Mouse (Mus musculus): ENCODE measurements at regions not wholly inside any gene's neighbourhood (a gene's known extent, or its start where the extent isn't known, plus 50 kb on each side); places are given as distances from the start of the nearest gene placed in this dataset.

- H3K4me1 ChIP-seq (replicated peaks; ENCODE audit: control insufficient read depth, insufficient read depth, low read length), result no peaks in the 10 kb centered on the region
- H3K9me3 ChIP-seq (ENCODE audit: control insufficient read depth, low read length), result no peaks in the 10 kb centered on the region
- no peak for ATAC-seq (ENCODE audit: low read depth)
- no peak overlapping the region for H3K27ac ChIP-seq (ENCODE audit: low read length)
- H3K9ac ChIP-seq (ENCODE audit: low read length), result no peak overlapping the region
- H3K27me3 ChIP-seq (ENCODE audit: control insufficient read depth, insufficient read depth, low read depth, low read length), result no peaks in the 10 kb centered on the region
- H3K36me3 ChIP-seq (ENCODE audit: control insufficient read depth, insufficient read depth, low read length), result no peaks in the 10 kb centered on the region
- 69% methylated on average over 8 of the region's 8 CpGs for WGBS
- no peak overlapping the region for H3K4me2 ChIP-seq (ENCODE audit: low read depth, low read length)
- no peak overlapping the region for H3K4me3 ChIP-seq (ENCODE audit: low read length)
Observed at GRCm38 (mm10) chr1:120911962-120912670, 309.9 kb downstream of the En1 start.

DNA sequence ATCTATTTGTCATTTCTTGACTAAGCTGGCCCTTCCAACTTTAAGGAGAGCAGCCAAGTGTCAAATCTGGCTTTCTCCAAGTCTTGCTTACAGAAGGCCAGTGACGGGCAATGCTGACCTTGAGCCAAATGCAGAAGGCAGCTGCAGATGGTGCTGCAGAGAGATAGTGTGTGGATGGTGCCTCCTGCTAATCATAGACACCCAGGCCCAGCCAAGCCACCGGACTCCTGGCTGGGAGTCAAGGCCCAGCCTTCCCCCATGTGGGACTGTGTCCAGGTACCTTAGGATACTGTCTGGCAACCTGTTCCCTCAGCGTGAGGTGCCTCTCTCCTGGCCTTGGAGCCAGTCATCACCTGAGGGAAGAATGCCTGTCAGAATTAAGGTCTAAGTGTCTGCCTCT is 319.3 kb downstream of the En1 start:
- Histone ChIP-seq H3K4me3 (ENCODE audit: low read length) (no peak overlapping the region), H3K9ac (ENCODE audit: low read length) (no peak overlapping the region), H3K4me2 (ENCODE audit: low read depth, low read length) (no peak overlapping the region), H3K36me3 (ENCODE audit: control insufficient read depth, insufficient read depth, low read length) (no peaks in the 10 kb centered on the region), H3K27ac (ENCODE audit: low read length) (no peak overlapping the region), H3K9me3 (ENCODE audit: control insufficient read depth, low read length) (no peaks in the 10 kb centered on the region), H3K27me3 (ENCODE audit: control insufficient read depth, insufficient read depth, low read depth, low read length) (no peaks in the 10 kb centered on the region), H3K4me1 (replicated peaks; ENCODE audit: control insufficient read depth, insufficient read depth, low read length) (no peaks in the 10 kb centered on the region)
- 55% methylated on average over 3 of the region's 3 CpGs for WGBS
- ATAC-seq (ENCODE audit: low read depth), result no peak

DNA sequence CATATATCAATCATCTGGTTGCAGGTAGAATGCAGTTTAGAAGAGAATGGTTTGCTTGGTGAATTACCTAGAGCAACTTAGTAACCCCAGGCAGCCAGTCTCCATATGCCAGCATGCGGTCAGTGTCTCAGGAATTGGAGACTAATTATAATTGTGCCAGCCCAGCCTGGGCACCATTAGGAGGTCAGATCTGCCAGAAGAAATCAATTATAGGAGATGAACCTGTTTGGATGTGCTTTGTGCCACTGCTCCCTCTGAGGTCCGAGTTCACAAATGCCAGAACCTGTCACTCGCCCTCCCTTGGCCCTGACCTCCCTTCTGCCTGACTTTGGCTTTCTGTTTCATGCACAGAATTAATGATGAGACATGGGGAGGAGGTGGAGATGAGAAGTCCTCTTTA is 323.1 kb downstream of the En1 start:
- Histone ChIP-seq H3K36me3 (ENCODE audit: control insufficient read depth, insufficient read depth, low read length) (no peaks in the 10 kb centered on the region), H3K4me3 (ENCODE audit: low read length) (no peak overlapping the region), H3K27me3 (ENCODE audit: control insufficient read depth, insufficient read depth, low read depth, low read length) (no peaks in the 10 kb centered on the region), H3K27ac (ENCODE audit: low read length) (no peak overlapping the region), H3K4me1 (replicated peaks; ENCODE audit: control insufficient read depth, insufficient read depth, low read length) (no peaks in the 10 kb centered on the region), H3K9me3 (ENCODE audit: control insufficient read depth, low read length) (no peaks in the 10 kb centered on the region), H3K9ac (ENCODE audit: low read length) (no peak overlapping the region), H3K4me2 (ENCODE audit: low read depth, low read length) (no peak overlapping the region)
- WGBS, result 64% methylated on average over 3 of the region's 3 CpGs
- no peak for ATAC-seq (ENCODE audit: low read depth)

GRCm38 (mm10) chr1:120930141-120930540 is 327.9 kb downstream of the En1 start:
- Histone ChIP-seq H3K36me3 (ENCODE audit: control insufficient read depth, insufficient read depth, low read length) (no peaks in the 10 kb centered on the region), H3K4me3 (ENCODE audit: low read length) (no peak overlapping the region), H3K9ac (ENCODE audit: low read length) (no peak overlapping the region), H3K4me2 (ENCODE audit: low read depth, low read length) (no peak overlapping the region), H3K4me1 (replicated peaks; ENCODE audit: control insufficient read depth, insufficient read depth, low read length) (no peaks in the 10 kb centered on the region), H3K27ac (ENCODE audit: low read length) (no peak overlapping the region), H3K9me3 (ENCODE audit: control insufficient read depth, low read length) (no peaks in the 10 kb centered on the region), H3K27me3 (ENCODE audit: control insufficient read depth, insufficient read depth, low read depth, low read length) (no peaks in the 10 kb centered on the region)
- ATAC-seq (ENCODE audit: low read depth), result no peak
- WGBS, result 47% methylated on average over 7 of the region's 7 CpGs

DNA sequence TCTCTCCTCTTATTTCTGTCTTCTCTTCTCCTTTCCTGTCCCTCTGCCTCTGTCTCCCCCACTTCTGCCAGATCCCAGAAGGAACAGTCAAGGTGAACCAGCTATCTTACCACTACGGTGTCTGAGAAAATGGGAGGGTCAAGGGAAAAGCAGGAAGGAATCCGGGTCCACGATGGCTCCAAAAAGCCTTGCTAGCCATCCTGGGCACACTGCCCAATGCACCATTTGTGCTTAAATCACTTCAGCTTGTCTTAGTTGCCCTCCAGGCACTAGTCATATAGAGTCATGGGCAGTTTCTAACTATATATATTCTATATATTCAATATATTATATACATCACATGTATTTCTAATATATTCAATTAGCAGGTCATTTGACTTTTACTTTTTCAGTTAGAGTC is 333.1 kb downstream of the En1 start:
- Histone ChIP-seq H3K4me1 (replicated peaks; ENCODE audit: control insufficient read depth, insufficient read depth, low read length) (no peaks in the 10 kb centered on the region), H3K36me3 (ENCODE audit: control insufficient read depth, insufficient read depth, low read length) (no peaks in the 10 kb centered on the region), H3K9ac (ENCODE audit: low read length) (no peak overlapping the region), H3K27ac (ENCODE audit: low read length) (no peak overlapping the region), H3K27me3 (ENCODE audit: control insufficient read depth, insufficient read depth, low read depth, low read length) (no peaks in the 10 kb centered on the region), H3K4me2 (ENCODE audit: low read depth, low read length) (no peak overlapping the region), H3K9me3 (ENCODE audit: control insufficient read depth, low read length) (no peaks in the 10 kb centered on the region), H3K4me3 (ENCODE audit: low read length) (no peak overlapping the region)
- 67% methylated on average over 3 of the region's 3 CpGs for WGBS
- no peak for ATAC-seq (ENCODE audit: low read depth)

- H3K9ac ChIP-seq (ENCODE audit: low read length), result no peak overlapping the region
- no peaks in the 10 kb centered on the region for H3K36me3 ChIP-seq (ENCODE audit: control insufficient read depth, insufficient read depth, low read length)
- H3K4me1 ChIP-seq (replicated peaks; ENCODE audit: control insufficient read depth, insufficient read depth, low read length), result no peaks in the 10 kb centered on the region
- H3K27me3 ChIP-seq (ENCODE audit: control insufficient read depth, insufficient read depth, low read depth, low read length), result no peaks in the 10 kb centered on the region
- 60% methylated on average over 4 of the region's 4 CpGs for WGBS
- no peak overlapping the region for H3K27ac ChIP-seq (ENCODE audit: low read length)
- H3K4me3 ChIP-seq (ENCODE audit: low read length), result no peak overlapping the region
- no peak overlapping the region for H3K4me2 ChIP-seq (ENCODE audit: low read depth, low read length)
- ATAC-seq (ENCODE audit: low read depth), result no peak
- no peaks in the 10 kb centered on the region for H3K9me3 ChIP-seq (ENCODE audit: control insufficient read depth, low read length)
Observed at GRCm38 (mm10) chr1:120943711-120944110, 341.5 kb downstream of the En1 start.

DNA sequence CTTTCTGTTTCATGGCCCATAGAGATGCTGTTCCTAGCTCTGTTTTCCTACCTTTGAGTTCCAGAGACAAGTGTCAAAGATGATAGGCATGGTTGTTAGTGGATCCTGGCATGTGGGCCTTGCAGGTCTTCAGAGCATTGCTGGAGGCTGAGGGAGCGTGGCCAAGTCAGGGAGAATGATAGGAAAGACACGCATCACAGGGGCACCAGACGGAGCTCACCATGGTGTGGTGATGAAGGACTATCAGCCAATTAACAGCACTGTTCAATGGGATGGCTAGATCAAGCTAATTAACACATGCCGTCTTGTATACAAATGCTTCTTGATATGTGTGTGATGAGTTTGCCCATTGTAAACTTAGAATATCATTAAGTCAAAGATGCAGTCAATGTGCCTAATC is 344.1 kb downstream of the En1 start:
- whole genome bisulfite sequencing, result 82% methylated on average over 4 of the region's 4 CpGs
- no peak overlapping the region for H3K4me3 ChIP-seq (ENCODE audit: low read length)
- H3K9ac ChIP-seq (ENCODE audit: low read length), result no peak overlapping the region
- H3K4me2 ChIP-seq (ENCODE audit: low read depth, low read length), result no peak overlapping the region
- H3K4me1 ChIP-seq (replicated peaks; ENCODE audit: control insufficient read depth, insufficient read depth, low read length), result no peaks in the 10 kb centered on the region
- H3K9me3 ChIP-seq (ENCODE audit: control insufficient read depth, low read length), result no peaks in the 10 kb centered on the region
- ATAC-seq (ENCODE audit: low read depth), result no peak
- no peaks in the 10 kb centered on the region for H3K36me3 ChIP-seq (ENCODE audit: control insufficient read depth, insufficient read depth, low read length)
- no peaks in the 10 kb centered on the region for H3K27me3 ChIP-seq (ENCODE audit: control insufficient read depth, insufficient read depth, low read depth, low read length)
- H3K27ac ChIP-seq (ENCODE audit: low read length), result no peak overlapping the region

DNA sequence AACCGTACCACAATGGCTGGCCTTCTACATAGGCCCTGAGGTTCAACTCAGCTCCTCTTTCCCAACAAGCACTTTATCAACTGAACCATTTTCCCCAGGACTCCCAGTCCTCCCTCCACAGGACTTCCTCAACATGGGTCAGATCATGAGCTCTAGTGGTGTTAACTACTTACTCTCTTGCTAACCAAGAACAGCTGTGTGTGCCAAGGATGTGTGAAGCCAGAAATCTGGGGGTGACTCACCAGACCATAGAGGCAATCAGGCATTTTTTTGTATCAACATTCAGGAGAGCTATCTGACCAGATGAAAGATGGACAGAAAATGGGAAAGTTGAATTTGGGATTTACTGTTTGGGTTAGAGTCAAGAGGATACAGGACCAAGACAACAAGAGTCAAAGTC is 359.0 kb downstream of the En1 start:
- no peak overlapping the region for H3K4me2 ChIP-seq (ENCODE audit: low read depth, low read length)
- 64% methylated on average over 1 of the region's 1 CpGs for WGBS
- ATAC-seq (ENCODE audit: low read depth), result no peak
- H3K4me3 ChIP-seq (ENCODE audit: low read length), result no peak overlapping the region
- no peaks in the 10 kb centered on the region for H3K27me3 ChIP-seq (ENCODE audit: control insufficient read depth, insufficient read depth, low read depth, low read length)
- no peak overlapping the region for H3K27ac ChIP-seq (ENCODE audit: low read length)
- H3K9ac ChIP-seq (ENCODE audit: low read length), result no peak overlapping the region
- H3K36me3 ChIP-seq (ENCODE audit: control insufficient read depth, insufficient read depth, low read length), result no peaks in the 10 kb centered on the region
- H3K9me3 ChIP-seq (ENCODE audit: control insufficient read depth, low read length), result no peaks in the 10 kb centered on the region
- no peaks in the 10 kb centered on the region for H3K4me1 ChIP-seq (replicated peaks; ENCODE audit: control insufficient read depth, insufficient read depth, low read length)

DNA sequence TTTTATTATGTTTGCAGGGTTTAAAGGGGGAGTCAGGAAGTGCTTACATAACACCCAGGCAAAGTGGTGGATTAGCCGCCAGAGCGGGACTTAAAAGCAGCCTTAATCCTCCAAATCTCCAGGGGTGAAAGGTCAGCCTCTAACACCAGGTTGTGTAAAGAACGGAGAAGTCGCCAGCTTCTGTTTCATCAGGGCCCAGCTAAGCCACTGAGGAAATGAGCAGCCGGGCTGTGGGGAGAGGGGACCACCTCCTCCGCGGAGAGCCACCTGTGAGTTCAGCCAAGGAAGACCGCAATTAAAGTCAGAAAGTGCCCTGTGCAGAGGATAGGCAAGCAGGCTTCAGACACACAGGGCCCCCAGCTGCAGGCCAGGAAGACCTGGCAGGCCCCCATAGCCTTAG is 359.8 kb downstream of the En1 start:
- whole genome bisulfite sequencing, result 10% methylated on average over 8 of the region's 8 CpGs
- Histone ChIP-seq H3K36me3 (ENCODE audit: control insufficient read depth, insufficient read depth, low read length) (no peaks in the 10 kb centered on the region), H3K4me2 (ENCODE audit: low read depth, low read length) (no peak overlapping the region), H3K27me3 (ENCODE audit: control insufficient read depth, insufficient read depth, low read depth, low read length) (no peaks in the 10 kb centered on the region), H3K4me3 (ENCODE audit: low read length) (no peak overlapping the region), H3K9me3 (ENCODE audit: control insufficient read depth, low read length) (no peaks in the 10 kb centered on the region), H3K4me1 (replicated peaks; ENCODE audit: control insufficient read depth, insufficient read depth, low read length) (no peaks in the 10 kb centered on the region), H3K9ac (ENCODE audit: low read length) (no peak overlapping the region), H3K27ac (ENCODE audit: low read length) (no peak overlapping the region)
- no peak for ATAC-seq (ENCODE audit: low read depth)
